Comparison of ENCODE assay signal across 8 mouse cellular contexts in genomic region chr5:115534856-115535255, GRCm38 (mm10). TPM values are rescaled to one million over a fixed set of nuclear protein-coding genes. Genes with fewer than 3 reads are reported as not detected.
DNase-seq lines count a peak whose midpoint lies in the region; ATAC-seq lines count a peak whose summit lies in the region.

No protein-coding gene starts in this region.

- H3K27ac ChIP-seq in hindbrain, embryonic 10.5 days: peak overlapping the region; percentile 70; the same call in 1 of the 2 replicates
- H3K27ac ChIP-seq in hindbrain, embryonic 14.5 days: no peak overlapping the region
- peak overlapping the region; percentile 84 for H3K27ac ChIP-seq in brown adipose tissue, adult 24 weeks (replicated peaks; ENCODE audit: low read depth, low read length)
- H3K27ac ChIP-seq in hindbrain, embryonic 13.5 days: no peak overlapping the region
- H3K27ac ChIP-seq in midbrain, embryonic 14.5 days (replicated peaks; ENCODE audit: low read depth, low read length): no peak overlapping the region

- no peak for ATAC-seq in hindbrain, embryonic 14.5 days (ENCODE audit: low FRiP score)
- ATAC-seq in megakaryocyte progenitor cell, adult 5-6 weeks (replicated peaks; ENCODE audit: poor library complexity): peak; percentile 29
- no peak for ATAC-seq in hindbrain, embryonic 13.5 days (ENCODE audit: low FRiP score)
- no peak for ATAC-seq in midbrain, embryonic 14.5 days (ENCODE audit: low FRiP score, low TSS enrichment)

- WGBS in hindbrain, embryonic 10.5 days: 61% methylated on average over 8 of the region's 8 CpGs
- 60% methylated on average over 8 of the region's 8 CpGs for WGBS in hindbrain, embryonic 14.5 days
- 61% methylated on average over 8 of the region's 8 CpGs for WGBS in hindbrain, embryonic 13.5 days
- WGBS in midbrain, embryonic 14.5 days: 58% methylated on average over 8 of the region's 8 CpGs

- H3K4me2 ChIP-seq in hindbrain, embryonic 14.5 days (replicated peaks): no peak overlapping the region
- H3K4me2 ChIP-seq in hindbrain, embryonic 13.5 days: no peak overlapping the region
- no peak overlapping the region for H3K4me2 ChIP-seq in midbrain, embryonic 14.5 days (ENCODE audit: low read length)

- H3K36me3 ChIP-seq in hindbrain, embryonic 10.5 days: no peaks in the 10 kb centered on the region
- H3K36me3 ChIP-seq in hindbrain, embryonic 14.5 days (replicated peaks; ENCODE audit: control insufficient read depth, insufficient read depth): no peaks in the 10 kb centered on the region
- H3K36me3 ChIP-seq in hindbrain, embryonic 13.5 days: no peaks in the 10 kb centered on the region
- H3K36me3 ChIP-seq in midbrain, embryonic 14.5 days (ENCODE audit: control insufficient read depth, insufficient read depth, low read length): no peaks in the 10 kb centered on the region

- no peak for DNase-seq in hindbrain, embryonic 10.5 days (ENCODE audit: low spot score)
- DNase-seq in hindbrain, embryonic 14.5 days (ENCODE audit: low spot score): no peak
- DNase-seq in kidney, postnatal 10 days: peak; percentile 60
- DNase-seq in embryo, embryonic 9.5 days (ENCODE audit: extremely low spot score): no peak
- DNase-seq in midbrain, embryonic 14.5 days: no peak

- peaks cover 77% of the 10 kb centered on the region for H3K4me1 ChIP-seq in hindbrain, embryonic 10.5 days (replicated peaks)
- H3K4me1 ChIP-seq in hindbrain, embryonic 14.5 days (replicated peaks; ENCODE audit: control insufficient read depth, insufficient read depth, low read length): peaks cover 25% of the 10 kb centered on the region
- H3K4me1 ChIP-seq in brown adipose tissue, adult 24 weeks (ENCODE audit: control insufficient read depth, insufficient read depth, insufficient read length, low read length): peaks cover 66% of the 10 kb centered on the region
- peaks cover 69% of the 10 kb centered on the region for H3K4me1 ChIP-seq in hindbrain, embryonic 13.5 days (replicated peaks)
- H3K4me1 ChIP-seq in midbrain, embryonic 14.5 days (ENCODE audit: control insufficient read depth, insufficient read depth, low read length): peaks cover 8% of the 10 kb centered on the region; the same call in 1 of the 2 replicates

- no peaks in the 10 kb centered on the region for H3K9me3 ChIP-seq in hindbrain, embryonic 10.5 days
- no peaks in the 10 kb centered on the region for H3K9me3 ChIP-seq in hindbrain, embryonic 14.5 days (ENCODE audit: control insufficient read depth, low read length)
- H3K9me3 ChIP-seq in hindbrain, embryonic 13.5 days: no peaks in the 10 kb centered on the region
- H3K9me3 ChIP-seq in midbrain, embryonic 14.5 days (ENCODE audit: control insufficient read depth, low read length): no peaks in the 10 kb centered on the region

- H3K4me3 ChIP-seq in hindbrain, embryonic 10.5 days: no peak overlapping the region
- H3K4me3 ChIP-seq in hindbrain, embryonic 14.5 days (replicated peaks; ENCODE audit: low read length): no peak overlapping the region
- H3K4me3 ChIP-seq in brown adipose tissue, adult 24 weeks (ENCODE audit: insufficient read depth, low read depth, low read length): peak overlapping the region; percentile 9
- no peak overlapping the region for H3K4me3 ChIP-seq in hindbrain, embryonic 13.5 days
- H3K4me3 ChIP-seq in midbrain, embryonic 14.5 days (replicated peaks; ENCODE audit: low read depth, low read length): no peak overlapping the region

- peaks cover 5% of the 10 kb centered on the region; the same call in 1 of the 2 replicates for H3K27me3 ChIP-seq in hindbrain, embryonic 10.5 days (ENCODE audit: insufficient read depth, poor library complexity, severe bottlenecking)
- no peaks in the 10 kb centered on the region for H3K27me3 ChIP-seq in hindbrain, embryonic 14.5 days (ENCODE audit: control insufficient read depth, insufficient read depth, low read length)
- H3K27me3 ChIP-seq in hindbrain, embryonic 13.5 days: no peaks in the 10 kb centered on the region
- no peaks in the 10 kb centered on the region for H3K27me3 ChIP-seq in midbrain, embryonic 14.5 days (ENCODE audit: control insufficient read depth, insufficient read depth, low read length)

- no peak overlapping the region for H3K9ac ChIP-seq in hindbrain, embryonic 14.5 days
- no peak overlapping the region for H3K9ac ChIP-seq in hindbrain, embryonic 13.5 days
- no peak overlapping the region for H3K9ac ChIP-seq in midbrain, embryonic 14.5 days (replicated peaks; ENCODE audit: low read length)

RNA-seq across cellular contexts. Expression of gene Rplp0, which starts 24.4 kb away (rescaled TPM):
- 1,124 and 1,374 TPM in 2 replicates for polyA plus RNA-seq in hindbrain, embryonic 10.5 days (2016; fragmentation: Nextera tagmentation; extraction: Ambion mirVana)
- 952 and 1,000 TPM in 2 replicates for polyA plus RNA-seq in hindbrain, embryonic 14.5 days (2014; fragmentation: Nextera tagmentation; extraction: Ambion mirVana)
- 575 and 685 TPM in 2 replicates for polyA plus RNA-seq in brown adipose tissue, adult 24 weeks (2012; ENCODE audit: insufficient read depth, insufficient read length, missing spikeins)
- 3,223 and 3,257 TPM in 2 replicates for total RNA-seq in megakaryocyte progenitor cell, adult 5-6 weeks (2015)
- total RNA-seq in megakaryocyte progenitor cell, adult 5-6 weeks (2017): 1,603 and 2,013 TPM in 2 replicates
- polyA plus RNA-seq in hindbrain, embryonic 13.5 days (2015; fragmentation: Nextera tagmentation; extraction: Ambion mirVana): 895 and 907 TPM in 2 replicates
- 1,038 and 1,071 TPM in 2 replicates for polyA plus RNA-seq in midbrain, embryonic 14.5 days (2014; fragmentation: Nextera tagmentation; extraction: Ambion mirVana)

RNA-seq across cellular contexts. Expression of gene Pxn, which starts 28.4 kb away (rescaled TPM):
- 32.6 and 42.6 TPM in 2 replicates for polyA plus RNA-seq in hindbrain, embryonic 10.5 days (2016; fragmentation: Nextera tagmentation; extraction: Ambion mirVana)
- polyA plus RNA-seq in hindbrain, embryonic 14.5 days (2014; fragmentation: Nextera tagmentation; extraction: Ambion mirVana): 11.3 and 12.2 TPM in 2 replicates
- polyA plus RNA-seq in brown adipose tissue, adult 24 weeks (2012; ENCODE audit: insufficient read depth, insufficient read length, missing spikeins): 10.6 and 12.2 TPM in 2 replicates
- 40.4 and 52.8 TPM in 2 replicates for total RNA-seq in megakaryocyte progenitor cell, adult 5-6 weeks (2015)
- total RNA-seq in megakaryocyte progenitor cell, adult 5-6 weeks (2017): 69.6 and 73.0 TPM in 2 replicates
- 19.9 and 23.4 TPM in 2 replicates for polyA plus RNA-seq in hindbrain, embryonic 13.5 days (2015; fragmentation: Nextera tagmentation; extraction: Ambion mirVana)
- 10.9 and 11.3 TPM in 2 replicates for polyA plus RNA-seq in midbrain, embryonic 14.5 days (2014; fragmentation: Nextera tagmentation; extraction: Ambion mirVana)

RNA-seq across cellular contexts. Expression of gene Gcn1l1, which starts 30.2 kb away (rescaled TPM):
- polyA plus RNA-seq in hindbrain, embryonic 10.5 days (2016; fragmentation: Nextera tagmentation; extraction: Ambion mirVana): 56.9 and 57.5 TPM in 2 replicates
- 40.5 and 45.2 TPM in 2 replicates for polyA plus RNA-seq in hindbrain, embryonic 14.5 days (2014; fragmentation: Nextera tagmentation; extraction: Ambion mirVana)
- 9.9 and 15.0 TPM in 2 replicates for polyA plus RNA-seq in brown adipose tissue, adult 24 weeks (2012; ENCODE audit: insufficient read depth, insufficient read length, missing spikeins)
- total RNA-seq in megakaryocyte progenitor cell, adult 5-6 weeks (2015): 17.5 and 17.7 TPM in 2 replicates
- total RNA-seq in megakaryocyte progenitor cell, adult 5-6 weeks (2017): 33.2 and 35.3 TPM in 2 replicates
- polyA plus RNA-seq in hindbrain, embryonic 13.5 days (2015; fragmentation: Nextera tagmentation; extraction: Ambion mirVana): 42.2 and 42.4 TPM in 2 replicates
- polyA plus RNA-seq in midbrain, embryonic 14.5 days (2014; fragmentation: Nextera tagmentation; extraction: Ambion mirVana): 40.5 and 51.2 TPM in 2 replicates

RNA-seq across cellular contexts. Expression of gene Sirt4, which starts 50.3 kb away (rescaled TPM):
- polyA plus RNA-seq in hindbrain, embryonic 10.5 days (2016; fragmentation: Nextera tagmentation; extraction: Ambion mirVana): 17.2 and 17.3 TPM in 2 replicates
- polyA plus RNA-seq in hindbrain, embryonic 14.5 days (2014; fragmentation: Nextera tagmentation; extraction: Ambion mirVana): 19.1 and 20.3 TPM in 2 replicates
- polyA plus RNA-seq in brown adipose tissue, adult 24 weeks (2012; ENCODE audit: insufficient read depth, insufficient read length, missing spikeins): 11.4 and 18.4 TPM in 2 replicates
- 9.8 and 12.3 TPM in 2 replicates for total RNA-seq in megakaryocyte progenitor cell, adult 5-6 weeks (2015)
- 2.8 and 4.6 TPM in 2 replicates for total RNA-seq in megakaryocyte progenitor cell, adult 5-6 weeks (2017)
- polyA plus RNA-seq in hindbrain, embryonic 13.5 days (2015; fragmentation: Nextera tagmentation; extraction: Ambion mirVana): 30.0 TPM in 2 replicates
- 23.8 and 25.9 TPM in 2 replicates for polyA plus RNA-seq in midbrain, embryonic 14.5 days (2014; fragmentation: Nextera tagmentation; extraction: Ambion mirVana)

Comparison
In these comparisons a context has a peak if more than half of its experiments do, and no peak if none do; other contexts are left out.
1. H3K27ac ChIP-seq: peak in hindbrain, embryonic 10.5 days (single experiment) and brown adipose tissue, adult 24 weeks (single experiment); none in hindbrain, embryonic 14.5 days (single experiment), hindbrain, embryonic 13.5 days (single experiment) and midbrain, embryonic 14.5 days (single experiment).